Mouse (Mus musculus) central nervous system, embryonic 11.5 days (tissue): ENCODE data around the gene Tmem127. TPM values are rescaled to one million over a fixed set of nuclear protein-coding genes. Genes with fewer than 3 reads are reported as not detected.

Experiments used
- polyA plus RNA-seq: library from polyadenylated mRNA; depleted of rRNA; stranded (reverse); fragments of >200 nt; gene quantifications from 2 replicates; pipeline ENCODE4 v1.2.3, GENCODE M21; 2012; rRNA removed

The Tmem127 gene
- 21.7 and 32.5 TPM in 2 replicates for polyA plus RNA-seq

DNA sequence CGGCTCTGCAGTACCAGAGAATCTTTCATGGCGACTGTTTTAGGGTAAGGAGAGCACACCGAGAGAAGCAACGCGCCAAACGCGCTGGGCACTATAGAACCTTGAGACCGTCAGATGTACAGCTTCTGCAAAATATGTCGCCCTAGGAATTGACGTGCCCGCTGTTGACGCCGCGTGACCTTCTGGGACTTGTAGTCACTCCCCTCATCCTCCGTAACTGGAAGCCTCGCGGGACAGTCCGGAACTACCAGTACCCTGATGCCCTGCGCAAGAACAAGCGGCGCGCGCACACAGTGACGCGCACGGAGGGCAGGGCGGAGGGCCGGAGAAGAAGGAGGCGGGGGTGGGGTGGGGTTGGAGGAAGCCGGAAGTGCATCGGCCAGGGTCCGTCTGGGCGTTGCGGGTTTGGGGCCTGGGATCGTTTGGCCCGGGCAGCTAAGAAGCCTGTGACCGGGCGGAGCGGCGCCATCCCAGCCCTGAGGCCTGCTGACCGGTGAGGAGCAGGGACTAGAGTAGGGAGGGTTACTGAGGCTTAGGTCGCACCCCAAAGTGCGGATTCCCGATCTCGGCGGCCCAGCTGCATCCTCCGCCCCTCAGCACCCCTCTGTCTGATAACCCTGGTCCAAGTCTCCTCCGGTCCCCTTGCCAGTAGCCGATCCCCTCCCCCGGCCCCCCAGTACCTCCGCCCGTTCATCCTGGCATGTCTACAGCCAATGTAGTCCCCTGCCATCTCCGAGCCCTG lies at the start of gene Tmem127, which contains the start of gene Ciao1:
Gene Tmem127, plus strand, starts transcription at position 317 of the 742 bp plus-strand sequence.
Gene Ciao1, minus strand, starts transcription at position 225 of the 742 bp plus-strand sequence.

GRCm38 (mm10) chr2:127207547-127208451 lies 39.9 kb upstream of the Tmem127 start, which contains the start of the genes 1810024B03Rik and Snrnp200:
TSS of gene 1810024B03Rik (minus strand) at chr2:127208280.
TSS of gene Snrnp200 (plus strand) at chr2:127208386.

DNA sequence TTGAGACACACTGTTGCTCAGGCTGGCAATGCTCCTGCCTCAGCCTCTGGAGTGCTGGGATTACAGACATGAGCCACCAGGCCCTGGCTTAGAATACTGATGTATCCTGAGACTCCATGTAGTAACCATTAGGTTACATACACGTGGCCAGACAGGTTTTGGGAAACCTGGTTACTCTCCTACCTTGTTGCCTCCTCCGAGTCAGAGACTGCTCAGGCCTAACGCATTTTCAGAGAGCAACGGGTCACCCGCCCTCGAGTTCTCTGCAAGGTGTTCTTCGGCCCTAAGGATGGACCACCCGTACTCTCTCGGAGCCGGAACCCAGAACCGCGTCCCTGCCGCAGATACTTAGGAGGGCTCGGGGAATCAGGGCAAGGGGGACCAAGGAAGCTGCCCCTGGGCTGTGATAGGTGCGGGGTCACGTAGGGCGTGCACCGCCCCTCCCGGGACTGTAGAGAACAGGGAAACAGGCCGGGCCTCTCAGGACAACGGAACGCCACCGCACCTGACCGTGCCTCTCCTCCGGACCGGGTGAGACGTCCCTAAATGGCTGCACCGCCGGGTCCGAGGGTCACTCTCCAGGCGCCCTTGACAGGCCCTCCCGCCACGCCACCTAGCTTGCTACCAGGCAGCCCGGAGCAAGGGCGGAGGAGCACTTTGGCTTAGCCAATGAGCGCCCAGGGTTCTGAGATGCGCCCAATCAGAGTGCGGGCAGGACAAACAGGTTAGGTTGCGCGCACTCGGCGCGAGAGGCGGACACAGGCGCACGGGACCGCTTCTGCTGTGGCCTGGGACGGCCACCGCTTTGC lies 22.0 kb downstream of the Tmem127 start, which contains the start of gene Stard7:
Gene Stard7, plus strand, starts transcription at position 728 of the 809 bp plus-strand sequence.

Other genes starting within 250 kb of the Tmem127 start
- gene Ap4e1, start 239.2 kb upstream of the Tmem127 start, polyA plus RNA-seq = 9.8 and 12.6 TPM in 2 replicates
- gene Blvra, start 177.2 kb upstream of the Tmem127 start, polyA plus RNA-seq = 17.7 and 20.8 TPM in 2 replicates
- 72.3 and 76.4 TPM in 2 replicates for gene Ncaph, start 114.0 kb upstream of the Tmem127 start, polyA plus RNA-seq
- 8.0 TPM in 2 replicates for gene Itpripl1, start 104.5 kb upstream of the Tmem127 start, polyA plus RNA-seq
- 3.0 and 3.4 TPM in 2 replicates for gene 1810024B03Rik, start 39.6 kb upstream of the Tmem127 start, polyA plus RNA-seq
- 103 and 129 TPM in 2 replicates for gene Snrnp200, start 39.5 kb upstream of the Tmem127 start, polyA plus RNA-seq
- gene Ciao1, start 92 bp upstream of the Tmem127 start, polyA plus RNA-seq = 65.2 and 92.8 TPM in 2 replicates
- 73.8 and 107 TPM in 2 replicates for gene Stard7, start 22.3 kb downstream of the Tmem127 start, polyA plus RNA-seq
- 3.9 and 4.0 TPM in 2 replicates for gene Dusp2, start 88.3 kb downstream of the Tmem127 start, polyA plus RNA-seq
- not detected in 2 replicates for gene Astl, start 90.7 kb downstream of the Tmem127 start, polyA plus RNA-seq
- 1.6 and 2.5 TPM in 2 replicates for gene Adra2b, start 115.3 kb downstream of the Tmem127 start, polyA plus RNA-seq
- 0.16 and 0.27 TPM in 2 replicates for gene Gpat2, start 177.3 kb downstream of the Tmem127 start, polyA plus RNA-seq
- 19.9 and 31.3 TPM in 2 replicates for gene Fahd2a, start 196.7 kb downstream of the Tmem127 start, polyA plus RNA-seq